Mouse (Mus musculus) cerebellum, adult 18-20 months (tissue): Measurements from ENCODE around the gene Ift46.
"Not testable (repeated sequence)": the region's sequence is repeated elsewhere in the genome, so short reads cannot be mapped to it uniquely, and the experiment has no call there.

ENCODE experiments used
- DNase-seq, 2 experiments: peaks; one replicate each; pipeline ENCODE4 v3.0.0; 2021

Gene Ift46

DNA sequence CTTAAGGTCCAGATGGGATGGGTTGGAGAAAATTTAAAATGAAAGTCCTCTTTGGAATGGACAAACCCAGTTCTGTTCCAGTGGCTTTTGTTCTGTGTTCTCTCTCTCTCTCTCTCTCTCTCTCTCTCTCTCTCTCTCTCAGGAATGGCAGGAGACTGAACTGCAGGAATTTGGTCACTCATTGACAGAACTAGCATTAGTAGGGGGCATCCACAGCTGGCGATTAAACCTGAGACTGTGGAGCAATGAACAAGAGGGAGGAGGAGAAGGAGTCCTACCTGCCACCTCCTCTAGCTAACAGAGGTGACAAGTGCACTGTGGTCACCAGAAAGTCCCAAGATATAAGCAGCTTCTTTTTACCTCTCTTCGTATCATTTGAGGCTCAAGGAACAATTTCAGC lies 31.4 kb upstream of the Ift46 start:
- DNase-seq: no peak

- DNase-seq: no peak
These were observed 30.3 kb upstream of the Ift46 start for GRCm38 (mm10) chr9:44737240-44737949.

- no peak for DNase-seq
These were observed 27.0 kb upstream of the Ift46 start for GRCm38 (mm10) chr9:44740663-44741192.

GRCm38 (mm10) chr9:44745371-44745770 lies 22.3 kb upstream of the Ift46 start:
- no peak for DNase-seq

- no peak for DNase-seq
These were observed 21.0 kb upstream of the Ift46 start for GRCm38 (mm10) chr9:44746666-44747065.

- DNase-seq: no peak
These were observed 20.4 kb upstream of the Ift46 start for GRCm38 (mm10) chr9:44747341-44747740.

GRCm38 (mm10) chr9:44748473-44748872 lies 19.2 kb upstream of the Ift46 start:
- DNase-seq: no peak

GRCm38 (mm10) chr9:44760873-44761272 lies 6.8 kb upstream of the Ift46 start:
- DNase-seq: no peak

DNA sequence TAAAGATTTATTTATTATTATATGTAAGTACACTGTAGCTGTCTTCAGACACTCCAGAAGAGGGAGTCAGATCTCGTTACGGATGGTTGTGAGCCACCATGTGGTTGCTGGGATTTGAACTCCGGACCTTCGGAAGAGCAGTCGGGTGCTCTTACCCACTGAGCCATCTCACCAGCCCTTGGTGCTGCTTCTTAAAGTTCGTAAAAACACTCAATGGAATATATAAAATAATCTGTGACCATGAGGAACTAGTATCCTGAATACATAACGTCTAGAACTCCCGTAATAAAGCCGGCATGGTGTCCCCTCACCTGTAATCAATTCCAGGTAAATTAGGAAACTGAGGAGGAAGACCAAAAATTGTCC lies 304 bp downstream of the Ift46 start:
- not testable (repeated sequence) for DNase-seq

- DNase-seq: no peak
These were observed 3.7 kb downstream of the Ift46 start for GRCm38 (mm10) chr9:44771376-44771775.

- DNase-seq: no peak
These were observed 4.7 kb downstream of the Ift46 start for GRCm38 (mm10) chr9:44772392-44772749.

- DNase-seq: peak; percentile 91 to 94
These were observed 5.3 kb downstream of the Ift46 start for GRCm38 (mm10) chr9:44772750-44773651.

DNA sequence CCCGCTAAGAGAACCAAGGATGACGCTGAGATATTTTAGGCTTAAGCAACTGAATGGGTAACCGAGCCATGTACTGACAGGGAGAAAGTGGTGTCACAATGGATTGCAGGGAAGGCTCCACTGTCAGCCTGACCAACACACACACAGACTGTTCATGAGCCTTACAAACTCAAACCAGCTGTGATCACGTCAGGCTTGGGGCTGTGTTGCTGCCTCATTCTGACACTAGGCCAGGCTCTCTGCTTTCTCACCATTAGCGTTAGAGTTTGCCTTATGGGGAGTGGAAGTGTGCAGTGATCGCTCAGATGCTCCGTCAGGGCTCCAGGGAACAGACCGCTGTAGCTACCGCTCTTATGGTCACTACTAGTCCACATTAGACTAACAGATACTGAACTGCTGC lies 25.1 kb downstream of the Ift46 start:
- no peak for DNase-seq

GRCm38 (mm10) chr9:44798298-44798697 lies 30.6 kb downstream of the Ift46 start:
- DNase-seq: peak; percentile 40 to 42

- DNase-seq: peak; percentile 95 to 97
These were observed 31.6 kb downstream of the Ift46 start, which contains the start of gene Tmem25 for GRCm38 (mm10) chr9:44799102-44799957. Gene Tmem25 (minus strand): TSS chr9:44799307.

- DNase-seq: no peak
These were observed 32.2 kb downstream of the Ift46 start for GRCm38 (mm10) chr9:44799958-44800324.

DNA sequence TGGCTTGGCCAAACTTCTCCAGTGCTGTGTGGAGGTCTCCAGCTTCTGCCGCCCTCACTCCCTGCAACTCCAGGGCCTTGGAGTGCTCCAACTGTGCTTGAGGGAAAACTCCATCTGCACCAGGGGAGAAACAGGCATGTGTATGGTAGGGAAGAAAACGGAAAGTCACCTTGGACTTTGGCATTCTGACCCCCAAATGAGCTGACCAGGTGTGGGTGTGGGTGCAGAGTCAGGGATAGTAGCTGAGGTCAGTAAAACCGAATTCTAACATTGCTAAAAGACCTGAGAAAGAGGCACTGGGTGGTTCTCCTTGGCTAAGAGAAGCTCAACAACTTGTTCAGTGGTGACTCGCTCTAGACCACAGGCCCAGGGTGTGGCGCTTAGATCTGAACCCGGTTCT lies 34.0 kb downstream of the Ift46 start:
- DNase-seq: no peak

DNA sequence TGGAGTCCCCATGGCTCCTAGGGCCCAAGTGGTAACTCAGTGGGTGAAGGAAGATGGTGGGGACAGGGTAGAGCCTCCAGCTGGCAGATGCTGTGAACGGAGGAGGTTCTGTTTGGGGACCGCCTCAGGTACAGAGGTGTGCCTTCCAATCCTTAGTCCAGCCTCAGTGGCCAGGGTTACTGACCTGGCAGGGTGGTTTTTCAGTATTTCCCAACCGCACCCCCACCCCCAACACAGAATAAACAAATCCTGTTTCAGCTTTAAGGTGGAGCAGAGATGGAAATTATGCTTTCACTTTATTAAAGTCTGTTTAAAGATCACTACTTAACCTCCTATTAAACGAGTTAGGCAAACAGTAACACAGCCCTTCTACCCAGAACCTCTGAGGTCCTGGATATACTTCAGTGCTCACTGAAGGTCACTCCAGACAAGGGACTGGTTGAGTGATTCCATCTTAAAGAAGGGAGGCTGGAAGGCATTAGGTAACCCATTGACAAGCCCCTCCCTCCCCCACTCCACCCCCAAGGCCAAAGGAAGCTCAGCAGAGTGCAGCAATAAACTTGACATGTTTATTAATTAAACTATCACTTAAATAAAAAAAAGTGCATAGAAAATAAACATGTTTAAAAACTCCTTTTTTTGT lies 35.2 kb downstream of the Ift46 start, which contains the start of gene Ttc36:
Gene Ttc36, minus strand, starts transcription at position 265 of the 643 bp plus-strand sequence.
- DNase-seq: no peak

- DNase-seq: no peak
These were observed 37.0 kb downstream of the Ift46 start for GRCm38 (mm10) chr9:44804678-44805077.

DNA sequence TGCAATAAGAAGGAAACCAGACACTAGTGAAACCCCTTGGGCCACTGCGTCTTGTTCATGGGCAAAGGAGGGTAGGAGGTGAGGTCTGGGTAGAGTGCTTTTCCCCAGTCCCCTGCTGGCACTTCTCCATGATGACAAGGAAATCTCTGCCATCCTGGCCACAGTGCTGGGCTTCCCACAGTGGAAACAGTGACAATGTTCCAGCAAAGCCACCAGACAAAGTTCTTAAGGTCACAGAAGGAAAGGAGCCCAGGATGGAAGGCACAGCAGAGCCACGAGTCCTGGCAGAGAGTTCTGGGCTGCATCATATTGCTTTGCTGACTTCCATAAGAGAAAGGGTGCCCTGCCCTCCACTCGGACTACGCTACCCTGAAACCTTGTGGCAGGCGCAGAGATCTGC lies 37.8 kb downstream of the Ift46 start:
- no peak for DNase-seq

GRCm38 (mm10) chr9:44807141-44807540 lies 39.4 kb downstream of the Ift46 start:
- no peak for DNase-seq

DNA sequence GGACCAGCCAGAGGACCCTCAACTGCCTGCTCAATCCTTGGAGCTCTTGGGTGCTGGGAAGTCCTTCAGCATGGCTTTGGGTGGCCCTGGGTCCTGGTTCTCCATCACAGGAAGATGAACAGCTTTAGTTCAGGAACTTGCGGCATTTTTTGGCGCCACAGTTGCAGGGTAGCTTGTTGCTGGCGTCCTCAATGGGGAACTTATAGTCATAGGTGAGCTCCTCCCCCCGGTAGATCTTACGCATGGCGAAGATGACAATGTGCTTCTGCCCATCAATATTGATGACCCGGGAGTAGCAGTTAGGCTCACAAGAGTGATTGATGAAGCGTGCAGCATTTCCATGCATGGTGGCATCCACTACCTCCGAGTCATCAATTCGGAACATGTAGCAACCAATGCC lies 40.1 kb downstream of the Ift46 start:
- no peak for DNase-seq
